Mouse (Mus musculus) embryonic facial prominence, embryonic 11.5 days (tissue): ENCODE data around the gene Eloa. TPM values are rescaled to one million over a fixed set of nuclear protein-coding genes. Genes with fewer than 3 reads are reported as not detected.
A peak's percentile ranks its signal among the peaks of the same experiment; 100 is the strongest.

Source experiments
- ATAC-seq: fragments of 200-750 bp; cut with Nextera tagmentation; replicated peaks from 2 replicates; pipeline ENCODE4 v1.8.0; 2017; ENCODE audit warnings: low read depth; ENCODE audit not compliant: insufficient number of reproducible peaks, low FRiP score, low TSS enrichment
- DNase-seq: peaks from one replicate; pipeline ENCODE4 v3.0.0-alpha.2; 2015; ENCODE audit warnings: low spot score
- H3K27ac ChIP-seq: fragments of 300-500 bp; sonication (generic); replicated peaks from 2 replicates; pipeline ENCODE4 v1.5.1; 2014; ENCODE audit warnings: mild to moderate bottlenecking, low read depth, low read length, control low read depth
- H3K27me3 ChIP-seq: fragments of 300-500 bp; sonication (generic); 2 replicates; pipeline ENCODE4 v1.6.1; 2014; ENCODE audit warnings: mild to moderate bottlenecking, low read length, moderate library complexity, mixed read lengths; ENCODE audit not compliant: control insufficient read depth, insufficient read depth
- H3K36me3 ChIP-seq: fragments of 300-500 bp; sonication (generic); replicated peaks from 2 replicates; pipeline ENCODE4 v1.6.1; 2014; ENCODE audit warnings: low read depth, mild to moderate bottlenecking, low read length, moderate library complexity, mixed read lengths; ENCODE audit not compliant: control insufficient read depth, insufficient read depth
- H3K4me1 ChIP-seq: fragments of 300-500 bp; sonication (generic); 2 replicates; pipeline ENCODE4 v1.6.1; 2014; ENCODE audit warnings: low read length, mixed read lengths; ENCODE audit not compliant: control insufficient read depth, insufficient read depth
- H3K4me2 ChIP-seq: fragments of 300-500 bp; sonication (generic); 2 replicates; pipeline ENCODE4 v1.6.1; 2014; ENCODE audit warnings: low read depth, mild to moderate bottlenecking, control low read depth, low read length, moderate library complexity
- H3K4me3 ChIP-seq: fragments of 300-500 bp; sonication (generic); 2 replicates; pipeline ENCODE4 v1.5.1; 2014; ENCODE audit warnings: low read depth, low read length, control low read depth
- H3K9ac ChIP-seq: fragments of 300-500 bp; sonication (generic); replicated peaks from 2 replicates; pipeline ENCODE4 v1.6.1; 2014; ENCODE audit warnings: mild to moderate bottlenecking, control low read depth, low read length
- H3K9me3 ChIP-seq: fragments of 300-500 bp; sonication (generic); replicated peaks from 2 replicates; pipeline ENCODE4 v1.6.1; 2016; ENCODE audit warnings: mild to moderate bottlenecking, low read length, inconsistent platforms, mixed read lengths; ENCODE audit not compliant: control insufficient read depth
- WGBS: fragments of 180-500 bp; shearing (Covaris S2); extraction: QIAGEN DNeasy Blood & Tissue Kit; methylation state at CpG from one replicate; pipeline ENCODE4 v1.1.7; 2014; 5-methylcytosine and 5-hydroxymethylcytosine counted together
- polyA plus RNA-seq: library from polyadenylated mRNA; unstranded; fragments of >200 nt; fragmentation: Nextera tagmentation; extraction: Ambion mirVana; gene quantifications from 2 replicates; pipeline ENCODE4 v1.2.1, GENCODE M21; 2014

The Eloa gene
- polyA plus RNA-seq, 1 experiment from 2014 or later: 51.0 TPM

DNA sequence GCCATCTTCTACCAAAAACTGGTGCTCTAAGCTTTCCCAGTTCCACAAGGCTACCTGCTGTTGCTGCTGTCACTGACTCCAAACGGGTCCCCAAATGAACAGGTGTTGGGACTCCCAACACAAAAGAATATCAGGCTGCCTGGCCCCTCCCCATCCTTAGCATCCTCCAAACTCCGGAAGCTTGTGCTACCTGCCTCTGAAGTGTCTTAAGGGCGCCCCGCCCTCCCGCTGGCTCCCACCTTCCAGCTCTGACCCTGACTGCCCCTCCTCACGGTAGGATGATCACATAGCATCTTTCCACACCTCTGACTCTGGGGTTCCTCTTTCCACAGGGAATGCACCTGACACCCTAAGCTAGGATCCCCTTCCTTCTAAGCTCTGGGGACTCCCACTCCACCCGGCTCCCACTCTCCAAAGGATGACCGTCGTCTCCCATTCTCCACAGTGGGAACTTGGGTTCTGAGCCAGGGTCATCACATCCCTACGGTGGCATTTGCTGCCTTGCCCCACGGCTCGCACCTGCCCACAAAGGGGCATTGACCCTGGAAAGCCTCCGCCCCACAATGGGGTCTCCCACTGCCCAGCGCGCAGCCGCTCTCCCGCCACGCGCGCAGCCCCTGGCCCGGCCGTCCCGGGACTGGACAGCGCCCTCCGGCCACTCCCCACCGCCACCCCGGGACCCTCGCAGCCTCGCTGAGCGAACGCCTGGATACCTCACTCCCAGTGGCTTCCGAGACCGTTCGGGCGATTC is 49.6 kb downstream of the Eloa start:
- DNase-seq (no peak), ATAC-seq (peak; percentile 3; the same call in 1 of the 2 replicates)
- peak overlapping the region; percentile 81 for H3K9ac ChIP-seq
- peak overlapping the region; percentile 87 for H3K4me2 ChIP-seq
- no peaks in the 10 kb centered on the region for H3K9me3 ChIP-seq
- H3K36me3 ChIP-seq: peaks cover 16% of the 10 kb centered on the region
- H3K27ac ChIP-seq: no peak overlapping the region
- H3K4me3 ChIP-seq: peak overlapping the region; percentile 93
- H3K4me1 ChIP-seq: no peaks in the 10 kb centered on the region; the same call in 1 of the 2 replicates
- no peaks in the 10 kb centered on the region for H3K27me3 ChIP-seq
- under 1% methylated on average over 35 of the region's 35 CpGs for WGBS

GRCm38 (mm10) chr4:135970585-135970984 is 51.0 kb downstream of the Eloa start:
- no peaks in the 10 kb centered on the region; the same call in 1 of the 2 replicates for H3K4me1 ChIP-seq
- H3K27ac ChIP-seq: no peak overlapping the region
- DNase-seq: no peak
- H3K9me3 ChIP-seq: no peaks in the 10 kb centered on the region
- no peak overlapping the region for H3K4me3 ChIP-seq
- peaks cover 16% of the 10 kb centered on the region for H3K36me3 ChIP-seq
- H3K4me2 ChIP-seq: peak overlapping the region; percentile 4; the same call in 1 of the 2 replicates
- 86% methylated on average over 11 of the region's 11 CpGs for WGBS
- no peak overlapping the region for H3K9ac ChIP-seq
- no peak for ATAC-seq
- H3K27me3 ChIP-seq: no peaks in the 10 kb centered on the region

DNA sequence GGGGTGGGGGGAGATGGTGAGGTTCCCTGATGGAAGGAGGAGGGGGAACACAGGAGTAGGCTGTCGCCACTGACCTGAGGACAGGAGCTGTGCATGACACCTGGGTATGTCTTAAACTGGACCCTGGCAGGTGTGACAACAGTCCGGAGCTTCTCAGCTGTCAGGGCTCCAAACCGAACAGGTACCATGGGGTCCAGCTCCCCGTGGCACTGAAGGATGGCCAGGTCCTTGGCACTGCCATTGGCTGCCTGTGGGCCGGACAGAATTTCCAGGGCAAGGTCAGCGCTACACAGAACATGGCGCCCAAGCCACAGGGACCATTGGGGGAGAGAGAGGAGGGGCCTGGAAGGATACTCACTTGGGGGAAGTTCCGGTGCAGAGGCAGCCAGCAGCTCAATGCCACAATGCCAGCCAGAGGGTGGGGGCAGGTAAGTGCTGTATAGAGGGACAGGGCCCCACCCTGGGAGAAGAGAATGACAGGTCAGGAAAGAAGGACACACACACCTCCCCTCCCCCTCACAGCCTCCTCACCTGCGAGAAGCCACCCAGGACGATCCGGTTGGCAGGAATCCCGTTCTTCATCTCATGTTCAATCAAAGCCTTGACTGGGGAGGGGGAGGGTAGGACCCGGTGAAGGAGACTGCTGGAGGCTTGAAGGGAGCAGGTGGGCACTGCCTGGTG is 52.4 kb downstream of the Eloa start:
- H3K36me3 ChIP-seq: peaks cover 16% of the 10 kb centered on the region
- H3K4me3 ChIP-seq: no peak overlapping the region

GRCm38 (mm10) chr4:135968271-135968869 is 53.2 kb downstream of the Eloa start:
- no peak for ATAC-seq
- no peaks in the 10 kb centered on the region for H3K9me3 ChIP-seq
- no peak for DNase-seq
- H3K9ac ChIP-seq: no peak overlapping the region
- no peaks in the 10 kb centered on the region; the same call in 1 of the 2 replicates for H3K4me1 ChIP-seq
- WGBS: 66% methylated on average over 19 of the region's 19 CpGs
- no peak overlapping the region for H3K4me2 ChIP-seq
- no peaks in the 10 kb centered on the region for H3K27me3 ChIP-seq
- no peak overlapping the region for H3K27ac ChIP-seq
- H3K36me3 ChIP-seq: peaks cover 16% of the 10 kb centered on the region
- H3K4me3 ChIP-seq: no peak overlapping the region

More for the DNA sequence above, 52.4 kb downstream of the Eloa start:
- WGBS: 89% methylated on average over 13 of the region's 13 CpGs
- DNase-seq: no peak
- H3K4me1 ChIP-seq: no peaks in the 10 kb centered on the region; the same call in 1 of the 2 replicates
- H3K9ac ChIP-seq: no peak overlapping the region
- no peak for ATAC-seq
- no peaks in the 10 kb centered on the region for H3K9me3 ChIP-seq
- H3K4me2 ChIP-seq: no peak overlapping the region
- H3K27ac ChIP-seq: no peak overlapping the region
- no peaks in the 10 kb centered on the region for H3K27me3 ChIP-seq

GRCm38 (mm10) chr4:135967086-135967760 is 54.3 kb downstream of the Eloa start:
- no peak overlapping the region for H3K4me3 ChIP-seq
- no peak overlapping the region for H3K9ac ChIP-seq
- no peak overlapping the region for H3K4me2 ChIP-seq
- DNase-seq (no peak), ATAC-seq (no peak)
- H3K27ac ChIP-seq: no peak overlapping the region
- WGBS: 91% methylated on average over 18 of the region's 18 CpGs
- no peaks in the 10 kb centered on the region for H3K9me3 ChIP-seq
- peaks cover 16% of the 10 kb centered on the region for H3K36me3 ChIP-seq
- no peaks in the 10 kb centered on the region; the same call in 1 of the 2 replicates for H3K4me1 ChIP-seq
- H3K27me3 ChIP-seq: no peaks in the 10 kb centered on the region

DNA sequence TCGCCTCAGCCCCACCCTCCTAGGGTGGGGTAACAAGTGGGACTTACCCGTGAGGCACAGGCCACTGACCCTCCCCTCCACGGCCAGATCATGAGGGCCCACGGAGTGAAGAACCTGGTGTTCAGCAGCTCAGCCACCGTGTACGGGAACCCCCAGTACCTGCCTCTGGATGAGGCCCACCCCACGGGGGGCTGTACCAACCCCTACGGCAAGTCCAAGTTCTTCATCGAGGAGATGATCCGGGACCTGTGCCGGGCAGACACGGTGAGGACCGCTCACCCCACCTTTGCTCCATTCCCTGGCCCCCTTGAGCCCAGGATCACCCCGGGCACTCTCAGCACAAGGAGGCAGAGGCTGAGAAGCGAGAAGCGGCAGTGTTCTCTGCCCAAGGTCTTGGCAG is 55.3 kb downstream of the Eloa start:
- Histone ChIP-seq H3K9me3 (no peaks in the 10 kb centered on the region), H3K4me1 (no peaks in the 10 kb centered on the region; the same call in 1 of the 2 replicates), H3K27me3 (no peaks in the 10 kb centered on the region), H3K4me2 (no peak overlapping the region), H3K27ac (no peak overlapping the region), H3K9ac (no peak overlapping the region), H3K4me3 (no peak overlapping the region), H3K36me3 (peaks cover 16% of the 10 kb centered on the region)
- no peak for ATAC-seq
- no peak for DNase-seq
- 91% methylated on average over 16 of the region's 16 CpGs for WGBS

GRCm38 (mm10) chr4:135965113-135965512 is 56.5 kb downstream of the Eloa start:
- 81% methylated on average over 9 of the region's 9 CpGs for WGBS
- Histone ChIP-seq H3K4me1 (no peaks in the 10 kb centered on the region; the same call in 1 of the 2 replicates), H3K27me3 (no peaks in the 10 kb centered on the region), H3K4me3 (no peak overlapping the region), H3K9ac (no peak overlapping the region), H3K27ac (no peak overlapping the region), H3K9me3 (no peaks in the 10 kb centered on the region), H3K36me3 (peaks cover 16% of the 10 kb centered on the region), H3K4me2 (no peak overlapping the region)
- DNase-seq: no peak
- ATAC-seq: no peak
